Mouse (Mus musculus) brain, adult 10 weeks (tissue): ENCODE measurements around the gene Eef1akmt4. TPM values are rescaled to one million over a fixed set of nuclear protein-coding genes. Genes with fewer than 3 reads are reported as not detected.

Source experiments
- polyA plus RNA-seq: library from polyadenylated mRNA; stranded (reverse); fragments of 350-450 nt; fragmentation: Illumina TruSeq; extraction: RNeasy Lipid Tissue Mini Kit (QIAGEN cat#74804); gene quantifications from one replicate; pipeline ENCODE4 v1.2.3, GENCODE M21; 2015; ENCODE audit warnings: low read depth, low replicate concordance

Eef1akmt4 gene
- 4.5 TPM for polyA plus RNA-seq

DNA sequence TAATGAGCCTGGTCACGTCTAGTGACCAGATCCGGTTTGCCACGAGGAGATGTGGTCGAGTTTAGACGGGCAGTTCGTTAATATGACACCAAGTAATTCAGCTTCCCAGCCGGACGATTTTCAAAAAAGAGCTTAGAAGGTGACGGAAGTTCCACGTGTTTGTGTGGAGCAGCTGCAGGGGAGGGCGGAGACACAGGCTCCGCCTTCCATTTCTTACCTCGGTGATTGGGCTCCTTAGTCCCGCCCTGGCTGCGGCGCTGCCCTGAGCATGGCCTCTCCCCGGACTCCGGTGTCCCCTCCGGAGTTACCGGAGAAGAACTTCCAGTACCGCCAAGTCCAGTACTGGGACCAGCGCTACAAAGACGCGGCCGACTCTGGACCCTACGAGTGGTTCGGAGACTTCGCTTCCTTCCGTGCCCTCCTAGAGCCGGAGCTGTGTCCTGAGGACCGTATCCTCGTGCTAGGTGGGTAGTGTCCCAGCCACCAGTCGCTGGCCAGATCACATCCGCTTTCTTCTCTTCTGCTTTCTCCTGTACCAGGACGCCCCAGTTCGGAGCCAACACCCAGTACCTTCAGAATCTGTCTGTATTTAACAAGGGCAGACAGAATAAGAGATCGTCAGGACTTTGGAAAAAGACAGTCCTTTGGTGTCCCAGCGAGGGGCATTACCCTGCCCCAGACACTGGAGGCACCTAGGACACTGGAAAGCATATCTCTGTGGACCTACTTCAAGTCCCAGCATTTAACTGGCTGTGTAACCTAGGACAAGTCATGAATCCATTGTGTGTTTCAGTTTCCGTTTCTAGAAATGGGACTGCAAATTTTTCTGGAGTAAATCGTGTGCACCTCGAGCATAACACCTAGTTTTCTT lies at the start of gene Eef1akmt4, which contains the start of the genes Gm49333 and Alg3:
Eef1akmt4 (plus strand) TSS at position 237 of the 871 bp plus-strand sequence.
Gm49333 (plus strand) TSS at position 254 of the 871 bp plus-strand sequence.
Alg3 (minus strand) TSS at position 379 of the 871 bp plus-strand sequence.

DNA sequence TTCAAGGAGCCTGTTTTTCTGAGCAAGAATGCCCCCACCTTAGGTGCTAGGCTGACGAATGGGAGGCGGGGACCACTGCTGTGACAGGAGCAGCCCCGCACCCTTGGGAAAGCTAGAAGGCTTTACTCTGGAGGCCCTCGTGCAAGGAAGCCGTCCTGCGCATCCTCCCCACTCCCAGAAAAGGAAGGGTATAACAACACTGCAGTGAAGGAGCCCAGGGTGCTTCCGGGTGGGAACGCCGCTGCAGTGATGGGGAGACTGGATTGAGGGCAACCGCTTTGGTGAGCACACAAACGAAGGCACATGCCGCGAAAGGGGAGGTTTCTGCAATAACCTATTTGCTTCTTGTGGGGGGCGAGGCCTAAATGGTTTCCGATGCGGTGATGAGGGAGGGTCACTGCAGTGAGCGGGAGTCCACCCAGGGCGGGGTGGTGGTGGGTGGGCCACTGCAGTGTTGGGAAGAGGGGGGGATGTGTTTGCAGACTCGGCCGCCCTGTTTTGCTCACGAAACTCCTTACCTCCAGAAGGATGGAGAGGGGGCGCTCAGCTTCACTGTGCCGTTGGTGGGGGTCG lies 21.9 kb upstream of the Eef1akmt4 start, which contains the start of gene Vwa5b2:
Vwa5b2 (plus strand) TSS at position 106 of the 573 bp plus-strand sequence.

DNA sequence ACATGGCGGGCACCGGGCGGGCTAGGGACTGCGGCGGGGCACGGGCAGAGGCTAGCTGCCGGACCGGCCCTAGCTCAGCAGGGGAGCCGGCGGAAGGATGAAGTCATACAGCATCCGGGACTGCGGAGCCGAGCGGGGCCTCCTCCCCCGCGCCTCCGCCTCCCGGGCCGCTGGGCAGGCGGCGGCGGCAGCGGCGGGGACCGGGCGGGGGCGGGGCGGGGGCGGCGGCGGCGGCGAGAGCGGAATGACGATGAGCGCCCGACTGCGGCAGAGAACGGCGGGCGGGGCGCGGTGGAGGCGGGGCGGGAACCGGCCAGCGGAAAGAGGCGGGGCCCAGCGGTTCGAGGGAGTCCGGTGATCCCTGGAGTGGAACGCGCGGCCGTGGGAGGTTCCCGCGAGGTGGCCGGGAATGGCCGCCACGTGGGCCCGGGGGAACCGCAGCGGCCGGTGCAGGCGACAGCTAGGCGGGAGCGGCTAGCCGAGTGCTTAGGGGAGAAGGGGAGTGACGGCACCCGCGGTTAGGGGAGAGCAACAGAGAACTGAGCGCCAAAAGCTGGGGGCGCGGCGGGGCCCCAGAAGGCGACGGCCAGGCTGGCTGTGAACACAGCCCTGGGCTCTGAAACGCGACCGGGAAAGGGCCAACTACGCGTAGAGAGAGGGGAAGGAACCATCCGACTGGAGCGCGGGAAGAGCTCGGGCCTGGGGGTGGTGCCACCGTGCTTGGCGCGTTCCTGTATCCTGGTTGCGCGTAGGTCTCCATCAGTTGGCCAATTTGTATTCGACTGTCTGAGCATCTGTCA lies 10.0 kb downstream of the Eef1akmt4 start, which contains the start of gene Camk2n2:
Camk2n2 (minus strand) TSS at position 97 of the 800 bp plus-strand sequence.

DNA sequence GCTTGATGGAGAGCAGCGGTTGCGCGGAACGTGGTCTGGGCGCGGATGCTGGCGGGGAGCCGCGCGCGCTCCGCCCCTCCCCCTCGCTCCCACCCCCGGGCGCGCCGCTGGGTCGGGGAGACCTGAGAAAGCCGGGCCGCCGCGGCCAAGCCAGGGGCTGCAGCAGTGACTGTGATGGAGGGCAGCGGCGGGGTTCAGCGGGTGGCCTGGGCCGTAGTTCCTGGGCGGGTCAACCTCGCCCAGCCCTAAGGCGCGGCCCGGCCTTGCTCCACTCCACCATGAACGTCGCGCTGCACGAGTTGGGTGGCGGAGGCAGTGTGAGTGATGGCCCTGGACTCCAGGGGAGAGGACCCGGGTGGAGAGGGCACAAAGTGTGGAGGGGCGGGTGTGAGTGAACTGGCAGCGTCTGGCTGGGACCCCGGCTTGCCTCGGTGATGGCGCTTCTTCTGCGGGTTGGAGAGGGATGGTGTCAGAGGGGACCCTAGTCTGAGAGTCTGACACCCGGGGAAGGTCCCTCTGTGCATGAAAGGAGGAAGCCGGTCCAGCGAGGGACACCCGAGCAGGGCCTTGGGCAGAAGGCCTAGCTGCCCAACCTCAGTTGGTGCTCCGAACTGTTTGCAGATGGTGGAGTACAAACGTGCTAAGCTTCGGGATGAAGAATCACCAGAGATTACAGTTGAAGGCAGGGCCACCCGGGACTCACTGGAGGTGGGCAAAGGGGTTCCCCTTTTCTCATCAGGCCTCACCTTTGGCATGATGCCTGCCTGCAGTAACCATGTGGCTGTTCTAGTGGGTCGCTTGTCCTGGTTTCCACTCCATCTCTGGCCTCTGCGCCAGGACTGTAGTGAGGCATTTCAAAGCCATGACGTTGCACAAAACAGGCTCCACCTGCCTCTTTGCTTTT lies 18.6 kb downstream of the Eef1akmt4 start, which contains the start of gene Ece2:
Ece2 (plus strand) TSS at position 98 of the 904 bp plus-strand sequence.

DNA sequence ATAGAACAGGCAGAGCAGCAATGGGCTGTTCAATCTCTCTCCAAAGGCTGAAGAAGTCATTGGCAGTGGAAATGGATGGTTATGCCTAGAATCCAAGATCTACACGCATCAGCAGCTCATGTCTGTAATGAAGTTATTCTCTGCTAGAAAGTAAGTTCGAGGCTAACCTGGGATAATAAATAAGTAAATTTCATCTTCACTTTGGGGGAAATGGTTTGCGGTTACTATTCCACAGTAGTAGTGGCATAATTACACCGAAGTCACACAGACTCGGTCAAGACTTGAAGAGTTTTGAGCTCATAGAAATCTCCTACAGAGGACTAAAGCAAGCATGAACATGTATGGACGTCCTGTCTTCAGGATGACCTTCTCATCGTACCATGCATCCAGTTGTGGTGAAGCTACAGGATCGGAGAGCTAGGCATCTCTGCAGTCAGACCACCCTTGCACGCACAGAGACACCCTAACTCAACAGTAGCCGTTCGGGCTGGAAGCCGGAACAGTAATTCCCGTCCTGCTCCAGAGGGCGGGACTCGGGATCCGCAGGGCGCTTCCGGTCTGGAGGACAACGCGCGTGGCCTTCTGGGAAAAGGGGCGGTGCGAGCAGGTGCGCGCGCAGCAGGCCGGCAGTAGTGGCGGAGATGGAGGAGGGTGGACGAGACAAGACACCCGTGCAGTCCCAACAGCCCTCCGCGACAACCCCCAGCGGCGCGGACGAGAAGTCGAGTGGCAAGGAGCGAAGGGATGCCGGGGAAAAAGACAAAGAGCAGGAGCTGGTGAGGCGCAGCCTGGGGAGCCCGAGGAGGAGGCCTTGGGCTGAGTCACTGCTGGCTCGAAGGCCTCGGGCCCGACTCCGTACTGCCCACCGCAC lies 39.9 kb downstream of the Eef1akmt4 start, which contains the start of gene Psmd2:
Psmd2 (plus strand) TSS at position 577 of the 871 bp plus-strand sequence.

DNA sequence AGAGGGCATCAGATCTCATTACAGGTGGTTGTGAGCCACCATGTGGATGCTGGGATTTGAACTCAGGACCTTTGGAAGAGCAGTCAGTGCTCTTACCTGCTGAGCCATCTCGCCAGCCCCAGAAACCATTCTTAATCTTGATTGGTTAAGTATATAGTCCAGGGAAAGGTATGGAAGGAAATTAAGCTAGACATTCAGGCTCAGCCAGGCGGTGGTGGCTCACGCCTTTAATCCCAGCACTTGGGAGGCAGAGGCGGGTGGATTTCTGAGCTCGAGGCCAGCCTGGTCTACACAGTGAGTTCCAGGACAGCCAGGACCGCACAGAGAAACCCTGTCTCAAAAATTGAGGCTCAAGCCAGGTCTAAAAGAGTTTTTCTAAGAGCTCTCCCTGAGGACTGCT lies 56.6 kb downstream of the Eef1akmt4 start, which contains the start of gene Eif4g1:
Eif4g1 (plus strand) TSS at position 301 of the 400 bp plus-strand sequence.

Other genes starting within 250 kb of the Eef1akmt4 start
- gene Abcc5, start 185.2 kb upstream of the Eef1akmt4 start, polyA plus RNA-seq = 150 TPM
- gene Eif2b5, start 112.8 kb upstream of the Eef1akmt4 start, polyA plus RNA-seq = 62.9 TPM
- 31.9 TPM for gene Dvl3, start 94.6 kb upstream of the Eef1akmt4 start, polyA plus RNA-seq
- 970 TPM for gene Ap2m1, start 76.1 kb upstream of the Eef1akmt4 start, polyA plus RNA-seq
- gene Abcf3, start 63.0 kb upstream of the Eef1akmt4 start, polyA plus RNA-seq = 67.5 TPM
- gene Vwa5b2, start 22.1 kb upstream of the Eef1akmt4 start, polyA plus RNA-seq = 49.4 TPM
- gene Gm49333, start within 50 bp of the Eef1akmt4 start, polyA plus RNA-seq = not detected
- gene Alg3, start 142 bp downstream of the Eef1akmt4 start, polyA plus RNA-seq = 15.7 TPM
- gene Camk2n2, start 9.7 kb downstream of the Eef1akmt4 start, polyA plus RNA-seq = 153 TPM
- 29.4 TPM for gene Ece2, start 18.2 kb downstream of the Eef1akmt4 start, polyA plus RNA-seq
- 171 TPM for gene Psmd2, start 40.1 kb downstream of the Eef1akmt4 start, polyA plus RNA-seq
- gene Eif4g1, start 56.7 kb downstream of the Eef1akmt4 start, polyA plus RNA-seq = 134 TPM
- gene Fam131a, start 81.6 kb downstream of the Eef1akmt4 start, polyA plus RNA-seq = 314 TPM
- 57.7 TPM for gene Polr2h, start 106.1 kb downstream of the Eef1akmt4 start, polyA plus RNA-seq
- 55.2 TPM for gene Clcn2, start 106.2 kb downstream of the Eef1akmt4 start, polyA plus RNA-seq
- gene Chrd, start 121.5 kb downstream of the Eef1akmt4 start, polyA plus RNA-seq = 30.4 TPM
- gene Thpo, start 122.9 kb downstream of the Eef1akmt4 start, polyA plus RNA-seq = 6.0 TPM